Mouse (Mus musculus): Measurements from ENCODE around the gene Whamm. TPM values are rescaled to one million over a fixed set of nuclear protein-coding genes. Genes with fewer than 3 reads are reported as not detected.

Gene Whamm
- polyA plus RNA-seq, 1 experiment from 2014 or later = 5.9 TPM

DNA sequence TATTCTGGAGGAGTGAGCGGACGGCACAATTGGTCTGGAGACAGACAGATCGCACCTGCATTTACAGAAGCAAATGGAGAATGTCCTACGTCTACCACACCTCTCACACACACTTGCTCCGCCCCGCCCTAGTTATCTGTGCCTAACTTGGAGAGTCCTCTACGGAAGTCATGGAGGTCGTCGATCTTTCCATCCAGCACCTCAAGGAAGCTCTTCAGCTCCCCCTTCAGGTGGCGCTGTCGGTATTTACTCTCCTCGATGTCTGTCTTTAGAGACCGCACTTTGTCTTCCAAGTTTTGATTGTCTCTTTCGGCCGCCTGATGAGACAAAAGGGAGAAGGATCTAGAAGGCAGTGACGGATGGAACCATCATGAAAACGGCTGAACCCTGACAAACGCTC lies 39.1 kb downstream of the Whamm start:
- 56% methylated on average over 18 of the region's 18 CpGs for WGBS
- peak; percentile 71 for TF ChIP-seq CTCF (IDR thresholded peaks at IDR 0.05; ENCODE audit: low read depth)
- Histone ChIP-seq H3K27ac (ENCODE audit: low read depth, low read length) (no peak overlapping the region), H3K9me3 (ENCODE audit: control insufficient read depth) (no peaks in the 10 kb centered on the region), H3K4me3 (ENCODE audit: low read depth, low read length) (no peak overlapping the region), H3K36me3 (ENCODE audit: control insufficient read depth, insufficient read depth) (0 out of 2 replicates have a peak, but pooled peaks cover 4% of the 10 kb centered on the region), H3K27me3 (replicated peaks; ENCODE audit: control insufficient read depth, insufficient read depth, low read length) (no peaks in the 10 kb centered on the region), H3K4me2 (replicated peaks; ENCODE audit: low read depth) (no peak overlapping the region), H3K4me1 (replicated peaks; ENCODE audit: control insufficient read depth, insufficient read depth, low read length) (no peaks in the 10 kb centered on the region), H3K9ac (ENCODE audit: low read depth, low read length) (no peak overlapping the region)
- ATAC-seq = no peak

DNA sequence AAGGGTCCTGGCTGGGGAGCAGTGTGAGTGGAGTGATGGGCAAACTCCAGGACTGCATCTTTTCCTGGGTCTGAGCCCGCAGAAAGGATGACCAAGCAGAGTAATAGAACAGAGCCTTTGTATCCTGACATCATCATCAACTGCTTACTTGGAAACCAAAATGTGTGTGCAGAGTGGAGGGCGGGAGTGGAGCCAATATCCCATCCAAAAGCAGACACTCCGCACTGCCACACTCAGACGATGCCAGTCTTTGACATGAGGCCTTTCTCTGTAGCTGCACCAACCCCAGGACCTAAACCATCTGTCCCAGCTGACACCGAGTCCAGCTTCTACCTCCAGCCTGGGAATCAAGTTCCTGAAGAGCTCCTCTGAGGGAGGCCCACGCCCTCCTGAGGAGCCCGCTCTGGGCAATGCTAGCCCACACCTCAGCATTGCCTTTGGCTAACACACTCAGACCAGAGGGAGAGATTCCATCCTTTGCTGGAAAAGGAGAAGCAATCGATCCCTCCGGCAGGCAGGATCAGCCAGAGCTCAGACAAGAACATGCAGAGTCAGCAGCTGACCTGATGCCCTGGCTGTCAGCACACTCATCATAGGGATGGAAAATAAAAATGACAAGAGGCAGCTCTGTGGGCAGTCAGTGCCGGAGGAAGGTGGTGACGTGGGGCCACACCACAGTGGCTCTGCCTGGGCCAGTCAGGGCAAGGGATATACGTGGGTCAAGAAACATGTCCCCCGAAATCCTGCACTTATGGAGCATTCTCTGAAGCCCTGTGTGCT lies 42.0 kb downstream of the Whamm start:
- no peak overlapping the region for H3K27ac ChIP-seq (ENCODE audit: low read depth, low read length)
- 92% methylated on average over 13 of the region's 13 CpGs for WGBS
- TF ChIP-seq CTCF (IDR thresholded peaks at IDR 0.05; ENCODE audit: low read depth) = no peak
- no peaks in the 10 kb centered on the region for H3K4me1 ChIP-seq (replicated peaks; ENCODE audit: control insufficient read depth, insufficient read depth, low read length)
- H3K27me3 ChIP-seq (replicated peaks; ENCODE audit: control insufficient read depth, insufficient read depth, low read length) = no peaks in the 10 kb centered on the region
- H3K9ac ChIP-seq (ENCODE audit: low read depth, low read length) = no peak overlapping the region
- H3K4me3 ChIP-seq (ENCODE audit: low read depth, low read length) = no peak overlapping the region
- H3K4me2 ChIP-seq (replicated peaks; ENCODE audit: low read depth) = no peak overlapping the region
- 0 out of 2 replicates have a peak, but pooled peaks cover 4% of the 10 kb centered on the region for H3K36me3 ChIP-seq (ENCODE audit: control insufficient read depth, insufficient read depth)
- no peaks in the 10 kb centered on the region for H3K9me3 ChIP-seq (ENCODE audit: control insufficient read depth)
- no peak for ATAC-seq

DNA sequence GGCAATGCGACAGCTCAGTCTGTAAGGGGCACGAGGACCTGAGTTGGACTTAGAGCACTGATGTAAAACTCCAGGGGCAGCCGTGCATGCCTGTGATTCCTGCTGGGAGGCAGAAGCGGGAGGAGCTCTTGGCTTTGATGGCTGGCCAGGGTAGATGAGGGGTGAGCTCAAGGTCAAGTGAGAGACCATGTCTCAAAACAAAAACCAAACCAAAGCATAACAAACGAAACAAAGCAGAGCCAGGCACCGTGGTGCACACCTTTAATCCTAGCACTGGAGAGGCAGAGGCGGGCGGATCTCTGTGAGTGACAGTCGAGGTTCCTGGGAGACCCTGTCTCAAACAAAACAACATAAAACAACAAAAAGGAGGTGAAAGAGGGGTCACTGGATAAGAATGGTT lies 44.0 kb downstream of the Whamm start:
- Histone ChIP-seq H3K9ac (ENCODE audit: low read depth, low read length) (no peak overlapping the region), H3K27me3 (replicated peaks; ENCODE audit: control insufficient read depth, insufficient read depth, low read length) (no peaks in the 10 kb centered on the region), H3K4me1 (replicated peaks; ENCODE audit: control insufficient read depth, insufficient read depth, low read length) (no peaks in the 10 kb centered on the region), H3K27ac (ENCODE audit: low read depth, low read length) (no peak overlapping the region), H3K9me3 (ENCODE audit: control insufficient read depth) (no peaks in the 10 kb centered on the region), H3K4me2 (replicated peaks; ENCODE audit: low read depth) (no peak overlapping the region), H3K36me3 (ENCODE audit: control insufficient read depth, insufficient read depth) (0 out of 2 replicates have a peak, but pooled peaks cover 4% of the 10 kb centered on the region), H3K4me3 (ENCODE audit: low read depth, low read length) (no peak overlapping the region)
- WGBS = 74% methylated on average over 8 of the region's 9 CpGs
- no peak for ATAC-seq
- TF ChIP-seq CTCF (IDR thresholded peaks at IDR 0.05; ENCODE audit: low read depth) = no peak

DNA sequence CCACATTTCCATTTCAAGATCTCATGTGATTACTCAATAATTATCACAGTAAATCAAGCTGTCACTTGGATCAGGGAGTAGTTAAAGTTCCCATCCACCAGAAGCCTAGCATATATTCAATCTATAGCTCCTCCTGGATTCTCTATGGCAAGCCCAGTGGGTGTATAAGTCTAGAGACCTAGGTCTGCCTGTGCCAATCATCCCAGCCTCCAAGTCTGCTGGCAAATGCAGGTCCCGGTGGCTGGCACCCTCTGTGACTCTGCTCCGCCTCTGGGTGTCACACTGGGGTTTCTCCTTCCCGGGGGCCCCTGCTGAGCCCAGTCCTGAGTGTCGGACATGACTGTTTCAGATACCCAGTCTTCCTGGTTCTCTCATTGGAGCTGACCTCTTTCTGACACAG lies 51.7 kb downstream of the Whamm start:
- H3K27ac ChIP-seq (ENCODE audit: low read depth, low read length) = no peak overlapping the region
- H3K36me3 ChIP-seq (ENCODE audit: control insufficient read depth, insufficient read depth) = no peaks in the 10 kb centered on the region
- no peak overlapping the region for H3K4me2 ChIP-seq (replicated peaks; ENCODE audit: low read depth)
- no peak overlapping the region for H3K4me3 ChIP-seq (ENCODE audit: low read depth, low read length)
- no peaks in the 10 kb centered on the region for H3K4me1 ChIP-seq (replicated peaks; ENCODE audit: control insufficient read depth, insufficient read depth, low read length)
- TF ChIP-seq CTCF (IDR thresholded peaks at IDR 0.05; ENCODE audit: low read depth) = no peak
- 84% methylated on average over 4 of the region's 4 CpGs for WGBS
- ATAC-seq = no peak
- H3K27me3 ChIP-seq (replicated peaks; ENCODE audit: control insufficient read depth, insufficient read depth, low read length) = no peaks in the 10 kb centered on the region
- H3K9me3 ChIP-seq (ENCODE audit: control insufficient read depth) = no peaks in the 10 kb centered on the region
- no peak overlapping the region for H3K9ac ChIP-seq (ENCODE audit: low read depth, low read length)

DNA sequence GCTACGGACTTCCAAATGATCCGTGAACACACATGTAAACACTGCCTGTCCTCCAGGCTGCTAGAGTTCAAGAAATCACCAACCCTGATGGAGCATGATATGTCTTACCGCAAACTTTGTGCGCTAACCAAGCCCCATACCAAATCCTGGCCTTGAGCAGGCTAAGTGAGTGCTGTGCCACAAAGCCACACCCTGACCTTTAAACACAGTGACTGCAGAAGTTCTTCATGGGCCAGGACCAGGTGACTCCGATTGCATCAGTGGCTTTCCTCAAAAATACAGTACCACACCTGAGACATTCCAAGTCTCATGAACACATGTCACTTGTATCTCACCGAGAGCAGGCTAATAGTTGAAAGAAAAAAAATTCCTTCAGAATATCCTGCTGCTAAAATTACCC lies 52.7 kb downstream of the Whamm start:
- Histone ChIP-seq H3K4me1 (replicated peaks; ENCODE audit: control insufficient read depth, insufficient read depth, low read length) (no peaks in the 10 kb centered on the region), H3K4me3 (ENCODE audit: low read depth, low read length) (no peak overlapping the region), H3K9ac (ENCODE audit: low read depth, low read length) (no peak overlapping the region), H3K27ac (ENCODE audit: low read depth, low read length) (no peak overlapping the region), H3K27me3 (replicated peaks; ENCODE audit: control insufficient read depth, insufficient read depth, low read length) (no peaks in the 10 kb centered on the region), H3K36me3 (ENCODE audit: control insufficient read depth, insufficient read depth) (no peaks in the 10 kb centered on the region), H3K9me3 (ENCODE audit: control insufficient read depth) (no peaks in the 10 kb centered on the region), H3K4me2 (replicated peaks; ENCODE audit: low read depth) (no peak overlapping the region)
- no peak for TF ChIP-seq CTCF (IDR thresholded peaks at IDR 0.05; ENCODE audit: low read depth)
- 52% methylated on average over 6 of the region's 6 CpGs for WGBS
- ATAC-seq = peak; percentile 56; the same call in 1 of the 2 replicates

DNA sequence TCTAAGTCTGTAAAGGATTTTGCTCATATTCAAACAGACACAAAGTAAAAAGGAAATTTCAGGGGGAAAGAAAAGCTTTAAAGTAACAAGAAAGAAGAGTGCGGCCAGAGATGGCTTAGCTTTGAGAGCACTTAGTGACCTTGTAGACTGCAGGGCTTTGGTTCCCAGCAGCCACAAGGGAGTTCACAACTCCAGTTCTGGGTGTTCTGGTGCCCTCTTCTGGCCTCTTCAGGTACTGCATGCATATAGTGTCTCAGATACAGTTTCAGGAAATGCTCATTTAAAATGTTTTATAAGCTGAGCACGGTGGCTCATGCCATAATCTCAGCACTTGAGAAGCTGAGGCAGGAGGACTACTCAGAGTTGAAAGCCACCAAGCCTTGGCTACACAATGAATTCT lies 55.4 kb downstream of the Whamm start:
- no peak for ATAC-seq
- H3K4me3 ChIP-seq (ENCODE audit: low read depth, low read length) = no peak overlapping the region
- 79% methylated on average over 2 of the region's 2 CpGs for WGBS
- no peak overlapping the region for H3K9ac ChIP-seq (ENCODE audit: low read depth, low read length)
- no peaks in the 10 kb centered on the region; the same call in 1 of the 2 replicates for H3K36me3 ChIP-seq (ENCODE audit: control insufficient read depth, insufficient read depth)
- no peaks in the 10 kb centered on the region for H3K4me1 ChIP-seq (replicated peaks; ENCODE audit: control insufficient read depth, insufficient read depth, low read length)
- H3K27me3 ChIP-seq (replicated peaks; ENCODE audit: control insufficient read depth, insufficient read depth, low read length) = no peaks in the 10 kb centered on the region
- peak; percentile 70 for TF ChIP-seq CTCF (IDR thresholded peaks at IDR 0.05; ENCODE audit: low read depth)
- H3K4me2 ChIP-seq (replicated peaks; ENCODE audit: low read depth) = no peak overlapping the region
- H3K9me3 ChIP-seq (ENCODE audit: control insufficient read depth) = no peaks in the 10 kb centered on the region
- no peak overlapping the region for H3K27ac ChIP-seq (ENCODE audit: low read depth, low read length)

Data from intestine, postnatal 0 days (tissue).